Mouse (Mus musculus): ENCODE measurements at regions not wholly inside any gene's neighbourhood (a gene's known extent, or its start where the extent isn't known, plus 50 kb on each side); places are given as distances from the start of the nearest gene placed in this dataset.
A peak's percentile ranks its signal among the peaks of the same experiment; 100 is the strongest.

DNA sequence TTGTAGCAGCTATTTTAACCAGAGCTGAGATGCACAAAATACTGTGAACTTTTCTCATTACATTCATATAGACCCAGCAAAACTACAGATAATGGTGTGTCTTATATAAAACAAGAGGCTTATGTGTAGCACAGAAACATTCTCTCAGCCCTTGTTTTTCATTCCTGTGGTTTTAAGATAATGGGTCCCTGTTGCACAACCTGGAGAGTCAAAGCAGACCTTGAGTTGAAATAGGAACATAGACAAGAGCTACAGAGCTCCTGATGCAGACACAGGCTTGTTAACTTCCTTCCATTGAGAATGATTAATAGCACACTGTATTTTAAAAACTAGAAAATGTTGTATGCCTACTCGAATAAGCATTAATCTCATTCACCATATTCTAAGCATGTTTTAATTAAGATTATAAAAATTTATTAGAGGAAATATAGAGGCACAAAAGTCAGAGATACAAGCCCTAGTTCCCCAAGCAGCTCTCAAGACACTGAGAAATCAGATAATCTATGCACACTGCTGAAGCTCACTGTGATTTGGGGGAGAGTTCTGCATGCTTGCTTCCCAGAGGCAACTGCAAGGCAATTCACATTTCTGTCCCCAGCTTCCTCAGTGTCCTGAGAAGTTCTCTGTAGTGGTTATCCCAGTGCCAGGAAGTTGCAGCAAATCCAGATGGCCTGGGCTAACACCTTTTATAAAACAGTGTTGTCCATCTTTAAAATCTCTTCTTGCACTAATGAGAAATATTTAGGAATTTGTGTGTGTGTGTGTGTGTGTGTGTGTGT, 666.8 kb downstream of the Inhba start:
- Histone ChIP-seq H3K27me3 (no peaks in the 10 kb centered on the region), H3K4me3 (no peak overlapping the region), H3K4me1 (no peaks in the 10 kb centered on the region), H3K36me3 (no peaks in the 10 kb centered on the region), H3K9me3 (no peaks in the 10 kb centered on the region), H3K4me2 (replicated peaks) (no peak overlapping the region), H3K27ac (no peak overlapping the region), H3K9ac (no peak overlapping the region)
- WGBS: 67% methylated on average over 1 of the region's 1 CpGs
- ATAC-seq (ENCODE audit: insufficient number of reproducible peaks, insufficient read depth, low FRiP score, low TSS enrichment): no peak

DNA sequence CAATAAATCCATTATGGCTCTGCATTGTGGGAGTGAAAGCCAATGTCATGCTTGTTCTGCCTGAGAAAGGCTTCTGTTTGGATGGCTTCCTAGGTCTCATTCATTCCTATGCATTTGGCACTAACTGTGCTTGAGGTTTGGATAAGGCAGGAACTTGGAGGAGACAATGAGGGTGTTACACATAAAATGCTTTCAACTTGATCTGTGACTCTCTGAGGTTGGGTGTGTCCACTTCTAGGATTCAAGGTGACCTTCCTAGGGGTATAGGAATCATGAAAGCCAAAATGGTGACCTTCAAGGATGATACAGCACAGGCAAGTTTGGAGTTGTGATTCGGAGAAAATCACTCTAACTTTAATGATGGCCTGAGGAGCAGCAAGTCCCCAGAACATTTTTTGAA, 682.5 kb downstream of the Inhba start:
- Histone ChIP-seq H3K9ac (no peak overlapping the region), H3K27me3 (no peaks in the 10 kb centered on the region), H3K4me1 (peaks cover 3% of the 10 kb centered on the region; the same call in 1 of the 2 replicates), H3K9me3 (no peaks in the 10 kb centered on the region), H3K4me2 (replicated peaks) (no peak overlapping the region), H3K36me3 (no peaks in the 10 kb centered on the region), H3K27ac (no peak overlapping the region), H3K4me3 (no peak overlapping the region)
- 77% methylated on average over 1 of the region's 1 CpGs for WGBS
- ATAC-seq (ENCODE audit: insufficient number of reproducible peaks, insufficient read depth, low FRiP score, low TSS enrichment): no peak

DNA sequence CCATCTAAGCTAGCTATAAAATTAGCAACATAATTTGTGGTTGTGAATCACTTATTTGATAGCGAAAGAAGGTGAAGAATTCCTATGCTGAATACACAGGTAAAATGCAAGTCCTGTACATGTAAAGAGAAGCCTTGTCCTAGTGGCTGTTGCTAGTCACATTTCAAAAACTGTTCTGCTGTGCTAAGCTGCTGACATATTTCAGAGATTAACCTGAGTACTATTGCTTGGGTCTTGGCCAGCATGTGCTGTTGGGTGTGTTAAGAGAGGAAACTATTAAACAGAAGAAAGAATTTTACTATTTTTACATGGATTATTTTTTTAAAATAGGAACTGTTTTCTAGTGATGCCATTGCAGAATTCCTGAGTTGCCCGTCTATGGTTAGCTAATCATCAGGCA, 689.3 kb downstream of the Inhba start:
- Histone ChIP-seq H3K4me3 (no peak overlapping the region), H3K27me3 (no peaks in the 10 kb centered on the region), H3K9me3 (no peaks in the 10 kb centered on the region), H3K9ac (no peak overlapping the region), H3K36me3 (no peaks in the 10 kb centered on the region), H3K4me2 (replicated peaks) (no peak overlapping the region), H3K4me1 (no peaks in the 10 kb centered on the region), H3K27ac (no peak overlapping the region)
- 82% methylated on average over 2 of the region's 2 CpGs for WGBS
- no peak for ATAC-seq (ENCODE audit: insufficient number of reproducible peaks, insufficient read depth, low FRiP score, low TSS enrichment)

DNA sequence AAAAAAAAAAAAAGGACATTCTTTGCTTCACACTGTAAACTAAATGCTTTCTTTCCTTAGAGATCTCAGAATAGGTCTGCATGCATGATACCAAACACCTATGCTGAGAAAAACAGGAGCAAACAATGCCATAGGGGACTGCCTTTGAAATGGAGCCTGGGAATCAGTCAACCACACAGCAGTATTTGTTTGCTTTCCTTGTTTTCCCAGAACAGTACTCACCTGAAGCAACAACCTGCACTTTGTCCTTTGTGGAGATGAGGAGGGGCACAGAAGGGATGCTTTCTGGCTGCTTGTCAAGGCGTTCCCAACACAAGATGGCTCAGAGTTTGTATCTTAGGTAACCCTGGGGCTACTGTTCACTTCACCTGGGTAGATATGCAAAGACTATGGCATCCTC, 690.5 kb downstream of the Inhba start:
- Histone ChIP-seq H3K36me3 (no peaks in the 10 kb centered on the region), H3K9me3 (no peaks in the 10 kb centered on the region), H3K27ac (no peak overlapping the region), H3K9ac (no peak overlapping the region), H3K4me2 (replicated peaks) (no peak overlapping the region), H3K27me3 (no peaks in the 10 kb centered on the region), H3K4me1 (no peaks in the 10 kb centered on the region), H3K4me3 (no peak overlapping the region)
- WGBS: 52% methylated on average over 1 of the region's 1 CpGs
- no peak for ATAC-seq (ENCODE audit: insufficient number of reproducible peaks, insufficient read depth, low FRiP score, low TSS enrichment)

DNA sequence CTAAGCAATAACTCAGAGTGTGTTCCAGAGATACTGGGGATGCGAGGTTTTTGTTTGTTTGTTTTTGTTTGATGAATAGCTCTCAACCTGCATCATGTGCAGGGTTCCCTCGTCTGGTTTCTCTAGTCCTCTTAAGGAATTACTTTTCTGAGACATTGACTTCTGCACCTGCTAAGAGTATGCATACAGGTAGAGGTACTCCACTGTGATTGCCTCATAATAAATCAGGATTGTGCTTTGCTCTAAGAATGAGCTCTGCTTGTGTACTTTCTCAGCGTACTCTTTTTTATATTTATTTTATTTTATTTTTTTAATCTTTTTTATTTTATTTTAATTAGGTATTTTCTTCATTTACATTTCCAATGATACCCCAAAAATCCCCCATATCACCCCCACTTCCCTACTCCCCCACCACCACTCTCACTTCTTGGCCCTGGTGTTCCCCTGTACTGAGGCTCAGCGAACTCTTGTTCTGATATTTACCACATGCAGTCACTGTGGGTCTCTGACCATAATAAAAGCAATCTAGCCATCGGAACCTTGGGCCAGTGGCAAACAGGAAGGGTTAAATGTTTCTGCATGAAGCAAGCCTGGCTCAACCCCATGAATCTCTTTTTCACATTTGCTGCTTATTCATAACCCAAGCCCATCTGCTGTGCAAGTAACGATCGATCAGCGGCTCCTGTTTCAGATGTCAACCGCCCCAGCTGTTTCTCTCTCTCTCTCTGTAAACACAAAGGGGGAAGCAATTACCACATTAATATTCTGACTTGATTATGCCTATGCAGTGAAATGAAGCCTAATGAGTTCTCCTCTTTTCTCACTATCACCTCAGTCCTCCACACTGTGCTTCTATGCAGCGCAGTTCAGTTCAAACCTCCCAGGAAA, 693.8 kb downstream of the Inhba start:
- no peaks in the 10 kb centered on the region for H3K9me3 ChIP-seq
- no peak overlapping the region for H3K9ac ChIP-seq
- no peaks in the 10 kb centered on the region for H3K27me3 ChIP-seq
- ATAC-seq (ENCODE audit: insufficient number of reproducible peaks, insufficient read depth, low FRiP score, low TSS enrichment): peak; percentile 10; the same call in 1 of the 2 replicates
- H3K4me1 ChIP-seq: no peaks in the 10 kb centered on the region
- H3K4me2 ChIP-seq (replicated peaks): no peak overlapping the region
- no peak overlapping the region for H3K27ac ChIP-seq
- 62% methylated on average over 10 of the region's 10 CpGs for WGBS
- no peaks in the 10 kb centered on the region for H3K36me3 ChIP-seq
- no peak overlapping the region for H3K4me3 ChIP-seq

DNA sequence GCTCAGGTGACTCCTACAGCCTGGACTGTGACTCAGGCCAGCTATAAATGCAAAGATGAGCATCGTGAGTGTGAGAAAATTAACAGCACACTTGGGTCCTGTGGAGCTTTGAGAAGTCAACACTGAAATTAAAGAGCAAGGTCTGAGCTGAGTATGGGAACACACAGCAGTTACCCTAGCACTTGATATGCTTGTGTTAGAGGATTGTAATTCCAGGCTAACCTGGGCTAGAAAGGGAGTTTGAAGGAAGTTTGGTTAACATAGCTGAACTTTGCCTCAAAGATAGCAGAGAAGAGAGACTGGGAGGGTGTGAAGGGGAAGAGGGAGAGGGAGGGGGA, 694.4 kb downstream of the Inhba start:
- Histone ChIP-seq H3K9ac (no peak overlapping the region), H3K9me3 (no peaks in the 10 kb centered on the region), H3K36me3 (no peaks in the 10 kb centered on the region), H3K4me2 (replicated peaks) (no peak overlapping the region), H3K4me1 (no peaks in the 10 kb centered on the region), H3K27ac (no peak overlapping the region), H3K27me3 (no peaks in the 10 kb centered on the region), H3K4me3 (no peak overlapping the region)
- ATAC-seq (ENCODE audit: insufficient number of reproducible peaks, insufficient read depth, low FRiP score, low TSS enrichment): 0 out of 2 replicates have a peak, but pooled peaks have one; percentile 15
- WGBS: 60% methylated on average over 1 of the region's 1 CpGs

DNA sequence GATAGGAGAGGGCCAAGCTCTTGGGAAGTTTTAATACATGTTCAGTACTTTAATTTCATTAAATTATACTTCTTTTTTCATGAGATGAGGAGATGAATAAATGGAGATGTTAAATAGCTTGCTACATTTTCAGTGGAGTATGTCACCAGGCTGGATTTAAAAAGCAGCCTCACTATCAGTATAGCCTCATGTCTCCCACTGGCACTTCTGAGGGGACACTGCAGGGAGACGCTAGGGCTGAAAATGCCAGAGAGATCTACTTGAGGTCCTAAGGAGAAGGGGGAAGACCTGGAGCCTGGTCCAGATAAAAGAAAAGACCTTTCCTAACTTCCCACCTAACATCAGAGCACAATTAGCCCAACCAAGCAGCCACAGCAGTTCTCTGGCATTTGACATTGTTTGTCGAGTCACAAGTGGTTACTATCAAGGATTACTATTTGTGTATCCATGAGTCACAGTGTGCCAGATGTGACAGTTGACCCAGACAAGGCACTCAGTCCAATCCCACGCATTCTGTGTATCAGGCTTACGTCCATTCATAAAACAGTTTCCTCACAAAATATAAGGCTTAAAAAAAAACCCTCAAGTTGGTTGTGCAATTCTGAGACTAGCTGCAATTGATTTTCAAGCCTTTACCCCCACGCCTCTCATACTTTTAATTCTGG, 703.8 kb downstream of the Inhba start:
- WGBS: 51% methylated on average over 5 of the region's 5 CpGs
- no peaks in the 10 kb centered on the region for H3K36me3 ChIP-seq
- peaks cover 15% of the 10 kb centered on the region; the same call in 1 of the 2 replicates for H3K4me1 ChIP-seq
- H3K9me3 ChIP-seq: no peaks in the 10 kb centered on the region
- H3K9ac ChIP-seq: no peak overlapping the region
- no peak overlapping the region for H3K4me3 ChIP-seq
- no peak overlapping the region for H3K4me2 ChIP-seq (replicated peaks)
- ATAC-seq (ENCODE audit: insufficient number of reproducible peaks, insufficient read depth, low FRiP score, low TSS enrichment): no peak
- H3K27me3 ChIP-seq: no peaks in the 10 kb centered on the region
- H3K27ac ChIP-seq: no peak overlapping the region

DNA sequence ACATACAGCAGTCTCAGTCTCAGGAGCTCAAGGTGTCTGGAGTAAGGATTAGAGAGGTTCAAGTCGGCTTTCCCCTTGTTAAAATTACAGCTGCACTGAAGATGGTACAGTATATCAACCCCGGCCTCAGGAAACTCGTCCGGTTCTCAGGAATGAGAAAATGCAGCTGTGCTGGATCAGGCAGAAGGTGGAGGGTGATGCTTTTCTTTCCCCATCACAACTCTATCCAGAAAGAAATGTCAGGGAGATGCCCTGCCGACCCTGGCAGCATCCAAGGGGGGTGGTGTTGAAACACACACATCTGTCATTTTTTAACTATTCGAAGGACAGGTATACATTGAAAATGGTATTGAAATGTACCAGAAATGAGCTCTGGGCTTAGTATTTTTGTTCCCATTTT, 704.7 kb downstream of the Inhba start:
- Histone ChIP-seq H3K9me3 (no peaks in the 10 kb centered on the region), H3K27ac (no peak overlapping the region), H3K4me3 (no peak overlapping the region), H3K4me1 (peaks cover 14% of the 10 kb centered on the region; the same call in 1 of the 2 replicates), H3K4me2 (replicated peaks) (no peak overlapping the region), H3K36me3 (no peaks in the 10 kb centered on the region), H3K27me3 (no peaks in the 10 kb centered on the region), H3K9ac (no peak overlapping the region)
- 43% methylated on average over 6 of the region's 6 CpGs for WGBS
- ATAC-seq (ENCODE audit: insufficient number of reproducible peaks, insufficient read depth, low FRiP score, low TSS enrichment): no peak

DNA sequence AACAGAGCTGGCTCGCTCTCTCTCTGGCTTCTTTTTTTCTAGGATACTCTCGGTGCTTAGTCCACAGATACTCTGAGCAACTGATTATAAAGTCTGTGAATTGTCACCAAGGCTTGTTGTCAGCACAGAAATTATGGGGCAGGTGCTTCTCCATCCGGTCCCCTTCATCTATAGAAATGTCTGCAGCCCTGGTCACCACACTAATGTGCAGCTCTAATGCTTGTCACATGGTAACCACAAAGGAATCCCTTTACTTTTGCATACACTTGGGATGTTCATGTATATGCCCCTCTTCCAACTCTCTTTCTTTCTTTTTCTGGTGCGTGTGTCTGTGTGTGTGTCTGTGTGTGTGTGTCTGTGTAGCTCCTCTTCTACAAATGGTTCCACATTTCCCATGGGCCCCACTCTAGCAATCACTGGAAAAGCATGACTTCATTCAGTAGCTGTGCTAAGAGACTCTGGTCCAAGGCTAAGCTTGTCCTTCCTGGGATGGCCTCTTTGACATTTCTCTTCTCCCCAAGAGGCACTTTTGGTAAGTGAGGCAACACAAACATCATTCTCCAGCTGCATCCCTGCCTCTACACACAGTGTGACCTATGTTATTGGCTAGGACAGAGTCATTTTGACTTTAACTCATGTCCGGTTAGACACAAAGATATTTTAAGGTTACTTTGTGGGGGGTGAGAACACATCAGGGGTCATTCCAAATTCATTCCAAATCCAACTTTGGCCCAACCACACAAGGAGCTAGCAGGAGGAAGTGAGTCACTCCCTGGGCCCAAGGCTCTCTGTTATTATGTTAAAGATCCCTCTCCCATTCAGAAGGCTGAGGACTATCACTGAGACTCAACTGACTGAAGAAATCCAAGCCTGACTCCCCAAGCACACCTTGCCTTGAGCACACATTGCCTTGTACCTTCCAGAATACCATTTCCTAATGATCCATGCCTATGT, 705.4 kb downstream of the Inhba start:
- no peak overlapping the region for H3K9ac ChIP-seq
- no peaks in the 10 kb centered on the region for H3K9me3 ChIP-seq
- no peak overlapping the region for H3K4me3 ChIP-seq
- WGBS: 53% methylated on average over 5 of the region's 5 CpGs
- H3K36me3 ChIP-seq: no peaks in the 10 kb centered on the region
- no peak overlapping the region for H3K27ac ChIP-seq
- peaks cover 11% of the 10 kb centered on the region; the same call in 1 of the 2 replicates for H3K4me1 ChIP-seq
- no peaks in the 10 kb centered on the region for H3K27me3 ChIP-seq
- ATAC-seq (ENCODE audit: insufficient number of reproducible peaks, insufficient read depth, low FRiP score, low TSS enrichment): no peak
- H3K4me2 ChIP-seq (replicated peaks): no peak overlapping the region

DNA sequence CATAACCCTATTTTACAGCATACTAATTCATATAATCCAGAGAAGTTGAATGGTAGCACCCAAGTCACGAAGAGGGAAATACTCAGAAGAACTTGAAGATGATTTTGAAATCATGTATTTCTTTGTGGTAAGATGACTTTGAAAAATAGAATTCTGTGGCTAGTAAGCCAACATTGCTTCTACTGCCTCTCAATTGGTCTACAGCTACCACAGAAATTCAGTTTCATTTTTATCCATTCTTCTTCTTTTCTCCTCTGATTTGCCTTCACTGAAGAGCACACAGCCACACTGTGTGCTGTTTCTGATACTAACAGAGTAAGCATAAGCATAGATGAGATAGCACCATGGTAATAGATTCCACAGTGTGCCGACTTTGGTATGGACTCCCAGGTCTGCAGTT, 708.4 kb downstream of the Inhba start:
- Histone ChIP-seq H3K4me3 (no peak overlapping the region), H3K36me3 (no peaks in the 10 kb centered on the region), H3K4me2 (replicated peaks) (no peak overlapping the region), H3K4me1 (peaks cover 11% of the 10 kb centered on the region; the same call in 1 of the 2 replicates), H3K9ac (no peak overlapping the region), H3K9me3 (no peaks in the 10 kb centered on the region), H3K27me3 (no peaks in the 10 kb centered on the region), H3K27ac (no peak overlapping the region)
- 91% methylated on average over 2 of the region's 2 CpGs for WGBS
- ATAC-seq (ENCODE audit: insufficient number of reproducible peaks, insufficient read depth, low FRiP score, low TSS enrichment): no peak

DNA sequence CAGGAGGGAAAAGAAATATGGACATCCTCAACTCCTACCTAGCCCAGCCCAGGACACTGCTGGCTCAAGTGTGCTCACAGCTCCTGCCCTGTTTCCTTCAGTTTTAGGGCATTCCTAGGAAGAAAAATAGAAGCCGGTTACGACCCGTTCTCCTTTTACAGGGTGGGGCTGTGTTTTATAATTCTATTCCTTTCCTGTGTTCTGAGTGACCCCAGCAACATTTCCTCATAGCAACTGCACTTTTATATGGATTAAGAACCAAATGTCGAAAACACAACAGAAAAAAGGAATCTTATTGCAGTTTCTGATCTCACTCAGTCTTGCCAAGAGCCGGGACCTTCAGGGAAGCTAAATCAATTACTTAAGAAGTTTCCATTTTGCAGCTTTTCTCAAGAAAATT, 713.7 kb downstream of the Inhba start:
- Histone ChIP-seq H3K4me3 (no peak overlapping the region), H3K4me1 (no peaks in the 10 kb centered on the region; the same call in 1 of the 2 replicates), H3K27me3 (no peaks in the 10 kb centered on the region), H3K36me3 (no peaks in the 10 kb centered on the region), H3K9ac (no peak overlapping the region), H3K4me2 (replicated peaks) (no peak overlapping the region), H3K27ac (no peak overlapping the region), H3K9me3 (no peaks in the 10 kb centered on the region)
- ATAC-seq (ENCODE audit: insufficient number of reproducible peaks, insufficient read depth, low FRiP score, low TSS enrichment): no peak
- 68% methylated on average over 5 of the region's 5 CpGs for WGBS
